Mouse (Mus musculus) forebrain, postnatal 0 days (tissue): ENCODE measurements around the gene Cbln1. TPM values are rescaled to one million over a fixed set of nuclear protein-coding genes. Genes with fewer than 3 reads are reported as not detected.

Experiments used
- ATAC-seq: fragments of 200-750 bp; cut with Nextera tagmentation; 2 replicates; pipeline ENCODE4 v1.8.0; 2017; ENCODE audit warnings: mild to moderate bottlenecking, moderate library complexity
- DNase-seq: peaks from one replicate; pipeline ENCODE4 v3.0.0-alpha.2; 2015
- H3K27ac ChIP-seq: fragments of 300-500 bp; sonication (generic); 2 replicates; pipeline ENCODE4 v1.5.1; 2014; ENCODE audit warnings: low read depth, mild to moderate bottlenecking, antibody characterized with exemption, low read length, moderate library complexity, mixed read lengths
- H3K27me3 ChIP-seq: fragments of 300-500 bp; sonication (generic); 2 replicates; pipeline ENCODE4 v1.6.1; 2014; ENCODE audit warnings: mild to moderate bottlenecking, low read length, mixed read lengths; ENCODE audit not compliant: insufficient read depth
- H3K36me3 ChIP-seq: fragments of 300-500 bp; sonication (generic); 2 replicates; pipeline ENCODE4 v1.6.1; 2014; ENCODE audit warnings: mild to moderate bottlenecking, moderate library complexity; ENCODE audit not compliant: insufficient read depth
- H3K4me1 ChIP-seq: fragments of 300-500 bp; sonication (generic); 2 replicates; pipeline ENCODE4 v1.6.1; 2014; ENCODE audit warnings: antibody characterized with exemption; ENCODE audit not compliant: insufficient read depth
- H3K4me2 ChIP-seq: fragments of 300-500 bp; sonication (generic); 2 replicates; pipeline ENCODE4 v1.6.1; 2014; ENCODE audit warnings: low read depth, mild to moderate bottlenecking, moderate library complexity
- H3K4me3 ChIP-seq: fragments of 300-500 bp; sonication (generic); 2 replicates; pipeline ENCODE4 v1.5.1; 2014; ENCODE audit warnings: low read depth, low read length, mixed read lengths
- H3K9ac ChIP-seq: fragments of 300-500 bp; sonication (generic); 2 replicates; pipeline ENCODE4 v1.6.1; 2014; ENCODE audit warnings: mild to moderate bottlenecking
- H3K9me3 ChIP-seq: fragments of 300-500 bp; sonication (generic); 2 replicates; pipeline ENCODE4 v1.6.1; 2016; ENCODE audit warnings: low read length
- CTCF ChIP-seq: sonication (generic); IDR thresholded peaks from 2 replicates; pipeline ENCODE4 v1.5.1; 2016; ENCODE audit warnings: antibody characterized with exemption, control low read depth, low read depth
- WGBS: fragments of 180-500 bp; shearing (Covaris S2); extraction: QIAGEN DNeasy Blood & Tissue Kit; methylation state at CpG from one replicate; pipeline ENCODE4 v1.1.7; 2014; 5-methylcytosine and 5-hydroxymethylcytosine counted together
- polyA plus RNA-seq: library from polyadenylated mRNA; unstranded; fragments of >200 nt; fragmentation: Nextera tagmentation; extraction: Ambion mirVana; gene quantifications from 2 replicates; pipeline ENCODE4 v1.2.1, GENCODE M21; 2015
- total RNA-seq: library from RNA; depleted of rRNA; stranded (reverse); fragments of >200 nt; gene quantifications from 2 replicates; pipeline ENCODE4 v1.2.3, GENCODE M21; 2014; rRNA removed

Gene Cbln1
- total RNA-seq, result 52.2 and 63.2 TPM in 2 replicates
- 10.4 and 14.7 TPM in 2 replicates for polyA plus RNA-seq

GRCm38 (mm10) chr8:87472271-87473236 is at the start of gene Cbln1:
Cbln1 (minus strand) TSS chr8:87472609.
- H3K4me1 ChIP-seq, result peaks cover 11% of the 10 kb centered on the region; the same call in 1 of the 2 replicates
- H3K4me2 ChIP-seq, result peak within 1 kb of the TSS; percentile 90
- peak within 1 kb of the TSS; percentile 69 for H3K4me3 ChIP-seq
- peaks cover 48% of the 10 kb centered on the region for H3K27me3 ChIP-seq
- H3K9me3 ChIP-seq, result no peaks in the 10 kb centered on the region
- WGBS, result 1% methylated on average over 104 of the region's 122 CpGs
- ATAC-seq (peak; percentile 95), DNase-seq (peak; percentile 95)
- TF ChIP-seq CTCF, result peak; percentile 68
- H3K9ac ChIP-seq, result peak within 1 kb of the TSS; percentile 66
- H3K36me3 ChIP-seq, result no peaks in the 10 kb centered on the region
- peak within 1 kb of the TSS; percentile 64 for H3K27ac ChIP-seq

GRCm38 (mm10) chr8:87517132-87517531 is 44.7 kb upstream of the Cbln1 start:
- no peak overlapping the region for H3K27ac ChIP-seq
- H3K27me3 ChIP-seq, result no peaks in the 10 kb centered on the region
- WGBS, result 96% methylated on average over 3 of the region's 3 CpGs
- ATAC-seq, result no peak
- TF ChIP-seq CTCF, result no peak
- H3K4me3 ChIP-seq, result no peak overlapping the region
- H3K4me2 ChIP-seq, result no peak overlapping the region
- H3K36me3 ChIP-seq, result no peaks in the 10 kb centered on the region
- DNase-seq, result no peak
- no peaks in the 10 kb centered on the region for H3K9me3 ChIP-seq
- no peak overlapping the region for H3K9ac ChIP-seq
- H3K4me1 ChIP-seq, result no peaks in the 10 kb centered on the region

DNA sequence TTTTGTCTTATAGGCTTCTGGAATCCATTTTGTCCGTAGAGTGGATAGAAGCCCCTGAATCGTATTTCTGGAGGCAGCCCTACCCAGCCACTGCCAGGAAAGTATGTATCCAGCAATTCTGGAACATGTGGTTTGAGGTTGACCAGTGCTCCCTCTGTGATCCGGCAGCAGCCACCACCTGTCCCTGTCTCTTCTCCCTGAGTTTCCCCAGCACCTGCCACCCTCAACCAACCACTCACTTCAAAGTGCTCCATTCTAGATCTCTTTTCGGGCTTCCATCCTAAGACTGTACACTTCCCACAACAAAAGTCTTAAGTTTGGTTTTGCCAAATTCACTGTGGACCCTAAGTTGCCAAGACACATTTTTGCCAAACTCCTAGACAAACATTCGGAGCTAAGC is 41.4 kb upstream of the Cbln1 start:
- WGBS, result 88% methylated on average over 5 of the region's 5 CpGs
- Histone ChIP-seq H3K27me3 (no peaks in the 10 kb centered on the region), H3K4me2 (no peak overlapping the region), H3K4me1 (peaks cover 6% of the 10 kb centered on the region), H3K9me3 (no peaks in the 10 kb centered on the region), H3K36me3 (no peaks in the 10 kb centered on the region), H3K9ac (no peak overlapping the region), H3K4me3 (no peak overlapping the region), H3K27ac (0 out of 2 replicates have a peak overlapping the region, but pooled peaks have one; percentile 50)
- DNase-seq, result no peak
- no peak for TF ChIP-seq CTCF
- ATAC-seq, result no peak

DNA sequence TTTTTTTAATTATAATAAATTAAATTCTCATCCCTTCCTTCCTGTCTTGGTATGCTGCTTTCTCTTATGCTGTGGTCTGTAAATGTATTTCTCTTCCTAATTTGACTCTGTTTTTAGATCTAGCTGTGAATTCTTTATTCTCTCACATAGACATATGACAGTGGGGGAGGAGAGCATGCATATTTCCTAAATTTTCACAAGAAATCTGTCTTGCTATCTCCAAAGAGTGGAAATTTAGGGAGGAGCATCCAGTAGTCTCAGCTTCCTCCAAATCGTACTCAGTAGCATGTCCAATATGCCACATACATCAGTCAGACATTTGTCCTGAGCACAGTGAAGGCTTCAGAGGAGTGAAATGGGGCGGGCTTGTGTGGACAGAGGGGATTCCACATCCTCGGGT is 40.9 kb upstream of the Cbln1 start:
- Histone ChIP-seq H3K4me3 (no peak overlapping the region), H3K9me3 (no peaks in the 10 kb centered on the region), H3K4me2 (no peak overlapping the region), H3K4me1 (peaks cover 6% of the 10 kb centered on the region), H3K9ac (no peak overlapping the region), H3K27ac (0 out of 2 replicates have a peak overlapping the region, but pooled peaks have one; percentile 50), H3K36me3 (no peaks in the 10 kb centered on the region), H3K27me3 (no peaks in the 10 kb centered on the region)
- DNase-seq (peak; percentile 49), ATAC-seq (peak; percentile 48; the same call in 1 of the 2 replicates)
- TF ChIP-seq CTCF, result no peak
- 77% methylated on average over 3 of the region's 3 CpGs for whole genome bisulfite sequencing

- Histone ChIP-seq H3K27ac (peak overlapping the region; percentile 64), H3K9me3 (no peaks in the 10 kb centered on the region), H3K27me3 (no peaks in the 10 kb centered on the region), H3K4me1 (peaks cover 6% of the 10 kb centered on the region), H3K4me2 (no peak overlapping the region), H3K9ac (no peak overlapping the region), H3K4me3 (no peak overlapping the region), H3K36me3 (no peaks in the 10 kb centered on the region)
- ATAC-seq (no peak), DNase-seq (no peak)
- TF ChIP-seq CTCF, result no peak
- 86% methylated on average over 6 of the region's 6 CpGs for WGBS
Measured at GRCm38 (mm10) chr8:87512636-87513035, 40.2 kb upstream of the Cbln1 start.

DNA sequence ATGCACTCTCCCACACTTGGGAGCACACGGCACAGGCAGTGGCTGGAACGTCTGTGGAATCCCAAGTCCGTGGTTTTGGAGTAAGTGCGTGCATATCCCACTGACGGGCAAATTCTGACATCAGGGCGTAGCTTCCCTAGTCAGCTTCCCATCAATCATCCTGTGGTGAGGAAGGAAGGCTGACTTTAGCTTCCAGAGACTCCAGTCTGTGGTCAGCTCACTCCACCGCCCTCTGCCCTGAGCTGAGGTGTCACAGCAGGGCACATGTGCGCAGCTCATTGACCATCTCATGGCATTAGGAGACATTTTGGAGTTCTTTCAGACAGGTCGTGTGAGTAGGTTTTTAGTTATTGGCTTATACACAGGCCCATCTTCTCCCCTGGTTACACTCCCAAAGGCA is 34.6 kb upstream of the Cbln1 start:
- Histone ChIP-seq H3K36me3 (no peaks in the 10 kb centered on the region), H3K27me3 (no peaks in the 10 kb centered on the region), H3K27ac (no peak overlapping the region), H3K9ac (no peak overlapping the region), H3K4me2 (no peak overlapping the region), H3K4me1 (peaks cover 6% of the 10 kb centered on the region), H3K4me3 (no peak overlapping the region), H3K9me3 (no peaks in the 10 kb centered on the region)
- ATAC-seq, result no peak
- DNase-seq, result no peak
- no peak for TF ChIP-seq CTCF
- 78% methylated on average over 9 of the region's 9 CpGs for WGBS

DNA sequence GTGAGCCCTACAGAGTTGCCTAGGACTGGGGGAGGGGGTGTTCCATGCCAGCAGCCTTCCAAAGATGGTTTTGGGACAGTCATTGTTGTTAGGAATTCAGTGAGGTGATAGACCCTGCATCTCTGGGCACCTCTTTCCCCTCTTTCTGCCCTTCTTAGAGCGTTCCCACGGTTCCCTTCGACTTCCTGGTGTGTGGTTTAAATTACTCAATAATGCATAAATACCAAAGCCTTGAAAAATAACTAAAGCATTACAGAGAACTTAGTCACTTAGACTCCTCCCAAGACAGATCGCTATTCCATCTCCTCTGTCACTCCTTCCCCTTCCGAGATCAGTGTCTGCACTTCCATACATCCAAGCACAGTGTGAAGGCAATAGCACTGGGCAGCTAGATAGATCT is 32.0 kb upstream of the Cbln1 start:
- Histone ChIP-seq H3K9ac (no peak overlapping the region), H3K4me1 (no peaks in the 10 kb centered on the region), H3K27ac (no peak overlapping the region), H3K4me2 (no peak overlapping the region), H3K4me3 (no peak overlapping the region), H3K9me3 (no peaks in the 10 kb centered on the region), H3K36me3 (no peaks in the 10 kb centered on the region), H3K27me3 (no peaks in the 10 kb centered on the region)
- 67% methylated on average over 5 of the region's 5 CpGs for WGBS
- DNase-seq (no peak), ATAC-seq (no peak)
- no peak for TF ChIP-seq CTCF
